Mouse (Mus musculus) liver, embryonic 16.5 days (tissue): ENCODE results near the gene Slc6a14. TPM values are rescaled to one million over a fixed set of nuclear protein-coding genes. Genes with fewer than 3 reads are reported as not detected.

Experiments
- ATAC-seq: fragments of 200-750 bp; cut with Nextera tagmentation; 2 replicates; pipeline ENCODE4 v1.8.0; 2017; ENCODE audit warnings: low read depth, mild to moderate bottlenecking, moderate number of reproducible peaks, moderate library complexity
- H3K27ac ChIP-seq: fragments of 300-500 bp; sonication (generic); 2 replicates; pipeline ENCODE4 v1.5.1; 2014; ENCODE audit warnings: mild to moderate bottlenecking, low read length
- H3K27me3 ChIP-seq: fragments of 300-500 bp; sonication (generic); 2 replicates; pipeline ENCODE4 v1.6.1; 2014; ENCODE audit warnings: low read depth, low read length, mixed read lengths; ENCODE audit not compliant: control insufficient read depth, insufficient read depth
- H3K36me3 ChIP-seq: fragments of 300-500 bp; sonication (generic); 2 replicates; pipeline ENCODE4 v1.6.1; 2014; ENCODE audit warnings: mild to moderate bottlenecking; ENCODE audit not compliant: control insufficient read depth, insufficient read depth
- H3K4me1 ChIP-seq: fragments of 300-500 bp; sonication (generic); 2 replicates; pipeline ENCODE4 v1.6.1; 2014; ENCODE audit warnings: low read depth, low read length, mixed read lengths; ENCODE audit not compliant: control insufficient read depth
- H3K4me2 ChIP-seq: fragments of 300-500 bp; sonication (generic); 2 replicates; pipeline ENCODE4 v1.6.1; 2014; ENCODE audit warnings: low read depth, low read length, mixed read lengths
- H3K4me3 ChIP-seq: fragments of 300-500 bp; sonication (generic); 2 replicates; pipeline ENCODE4 v1.5.1; 2014; ENCODE audit warnings: low read depth, mild to moderate bottlenecking, low read length
- H3K9ac ChIP-seq: fragments of 300-500 bp; sonication (generic); 2 replicates; pipeline ENCODE4 v1.6.1; 2014; ENCODE audit warnings: low read depth, low read length
- H3K9me3 ChIP-seq: fragments of 300-500 bp; sonication (generic); replicated peaks from 2 replicates; pipeline ENCODE4 v1.6.1; 2016; ENCODE audit warnings: low read length; ENCODE audit not compliant: control insufficient read depth
- WGBS: fragments of 180-500 bp; shearing (Covaris S2); extraction: QIAGEN DNeasy Blood & Tissue Kit; methylation state at CpG from one replicate; pipeline ENCODE4 v1.1.7; 2014; ENCODE audit not compliant: insufficient replicate concordance; 5-methylcytosine and 5-hydroxymethylcytosine counted together
- polyA plus RNA-seq: library from polyadenylated mRNA; unstranded; fragments of >200 nt; fragmentation: Nextera tagmentation; extraction: Ambion mirVana; gene quantifications from 2 replicates; pipeline ENCODE4 v1.2.1, GENCODE M21; 2015

The Slc6a14 gene
- polyA plus RNA-seq: not detected in 2 replicates

- no peak within 1 kb of the TSS for H3K4me2 ChIP-seq
- H3K27me3 ChIP-seq: no peaks in the 10 kb centered on the region
- no peak within 1 kb of the TSS for H3K27ac ChIP-seq
- no peak within 1 kb of the TSS for H3K4me3 ChIP-seq
- H3K36me3 ChIP-seq: no peaks in the 10 kb centered on the region
- no peaks in the 10 kb centered on the region for H3K4me1 ChIP-seq
- H3K9ac ChIP-seq: no peak within 1 kb of the TSS
- no peaks in the 10 kb centered on the region for H3K9me3 ChIP-seq
- WGBS: 40% methylated on average over 7 of the region's 7 CpGs
- ATAC-seq: no peak
Observed at GRCm38 (mm10) chrX:21714829-21715228, at the start of gene Slc6a14. Slc6a14 (plus strand) TSS chrX:21714896.

DNA sequence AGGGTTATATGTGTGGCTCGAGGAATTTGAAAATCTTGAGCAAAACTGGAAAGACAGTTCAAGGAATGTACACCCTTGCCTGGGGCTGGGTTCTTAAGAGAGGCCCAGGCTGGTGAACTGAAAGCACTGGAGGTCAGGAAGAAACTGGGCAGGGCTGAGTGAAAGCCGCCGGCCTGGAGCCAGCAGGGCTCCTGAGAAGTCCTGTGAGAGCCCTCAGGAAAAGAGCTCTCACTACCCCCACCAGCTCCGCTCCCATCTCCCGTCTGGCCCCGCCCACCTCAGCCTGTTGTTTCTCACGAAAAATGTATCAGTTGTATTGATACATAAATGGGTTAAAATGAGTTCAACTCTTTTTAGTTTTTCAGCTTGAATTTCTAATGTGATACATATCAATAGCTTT lies 43.8 kb upstream of the Slc6a14 start:
- no peak for ATAC-seq
- H3K4me1 ChIP-seq: no peaks in the 10 kb centered on the region
- no peak overlapping the region for H3K4me2 ChIP-seq
- H3K27ac ChIP-seq: no peak overlapping the region
- no peak overlapping the region for H3K4me3 ChIP-seq
- no peaks in the 10 kb centered on the region for H3K9me3 ChIP-seq
- H3K36me3 ChIP-seq: no peaks in the 10 kb centered on the region
- H3K9ac ChIP-seq: no peak overlapping the region
- WGBS: 29% methylated on average over 7 of the region's 7 CpGs
- no peaks in the 10 kb centered on the region for H3K27me3 ChIP-seq

GRCm38 (mm10) chrX:21695220-21695619 lies 19.5 kb upstream of the Slc6a14 start:
- Histone ChIP-seq H3K4me2 (no peak overlapping the region), H3K4me3 (no peak overlapping the region), H3K4me1 (no peaks in the 10 kb centered on the region), H3K27me3 (no peaks in the 10 kb centered on the region), H3K36me3 (no peaks in the 10 kb centered on the region), H3K9me3 (no peaks in the 10 kb centered on the region), H3K27ac (no peak overlapping the region), H3K9ac (no peak overlapping the region)
- WGBS: 58% methylated on average over 6 of the region's 6 CpGs
- ATAC-seq: no peak

- Histone ChIP-seq H3K4me1 (no peaks in the 10 kb centered on the region), H3K36me3 (no peaks in the 10 kb centered on the region), H3K27ac (no peak overlapping the region), H3K4me3 (no peak overlapping the region), H3K4me2 (no peak overlapping the region), H3K9me3 (no peaks in the 10 kb centered on the region), H3K27me3 (no peaks in the 10 kb centered on the region), H3K9ac (no peak overlapping the region)
- WGBS: 53% methylated on average over 3 of the region's 3 CpGs
- ATAC-seq: no peak
Observed at GRCm38 (mm10) chrX:21695687-21696086, 19.0 kb upstream of the Slc6a14 start.

DNA sequence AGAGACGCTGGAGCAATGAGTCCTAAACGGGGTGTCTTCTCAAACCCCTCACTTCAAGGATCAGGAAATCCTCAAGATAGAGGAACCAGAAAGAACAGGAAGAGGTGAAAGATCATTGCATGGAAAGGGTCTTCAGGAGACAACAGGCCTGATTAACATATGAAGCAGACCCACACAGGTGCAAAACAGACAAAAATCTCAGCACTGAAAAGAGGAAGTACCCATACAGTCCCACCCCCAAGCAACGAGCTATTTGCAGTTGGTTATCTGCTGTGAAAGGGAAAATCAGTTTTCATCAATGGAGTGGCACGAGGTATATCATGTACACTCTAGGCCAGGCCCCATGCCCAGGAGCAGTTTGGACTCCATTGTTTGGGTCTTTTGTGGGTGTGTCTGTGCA lies 13.1 kb upstream of the Slc6a14 start:
- Histone ChIP-seq H3K4me3 (no peak overlapping the region), H3K4me1 (no peaks in the 10 kb centered on the region), H3K27me3 (no peaks in the 10 kb centered on the region), H3K27ac (no peak overlapping the region), H3K9me3 (no peaks in the 10 kb centered on the region), H3K9ac (no peak overlapping the region), H3K36me3 (no peaks in the 10 kb centered on the region), H3K4me2 (no peak overlapping the region)
- ATAC-seq: no peak
- WGBS: 49% methylated on average over 4 of the region's 4 CpGs

DNA sequence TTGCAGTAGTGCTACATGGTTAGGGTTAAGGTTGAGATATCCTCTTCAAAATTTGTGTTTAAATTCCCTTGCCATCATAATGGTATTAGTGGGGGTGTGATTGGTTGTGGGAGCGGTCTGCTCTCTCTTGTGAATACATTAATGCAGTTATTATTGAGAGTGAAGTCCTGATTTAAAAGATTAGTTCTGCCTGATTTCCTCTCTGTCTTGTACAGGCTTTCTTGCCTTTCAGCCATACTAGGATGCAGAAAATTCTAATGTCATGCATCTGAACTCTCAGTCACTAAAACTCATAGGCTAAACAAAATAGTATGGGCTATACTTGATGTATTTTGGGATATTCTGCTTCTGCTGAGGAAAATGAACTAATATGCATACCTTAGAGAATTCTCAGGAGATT lies 10.2 kb upstream of the Slc6a14 start:
- 67% methylated on average over 1 of the region's 1 CpGs for WGBS
- H3K36me3 ChIP-seq: no peaks in the 10 kb centered on the region
- no peak for ATAC-seq
- H3K9me3 ChIP-seq: no peaks in the 10 kb centered on the region
- no peak overlapping the region for H3K9ac ChIP-seq
- H3K27me3 ChIP-seq: no peaks in the 10 kb centered on the region
- no peak overlapping the region for H3K4me3 ChIP-seq
- H3K27ac ChIP-seq: no peak overlapping the region
- H3K4me2 ChIP-seq: no peak overlapping the region
- no peaks in the 10 kb centered on the region for H3K4me1 ChIP-seq

DNA sequence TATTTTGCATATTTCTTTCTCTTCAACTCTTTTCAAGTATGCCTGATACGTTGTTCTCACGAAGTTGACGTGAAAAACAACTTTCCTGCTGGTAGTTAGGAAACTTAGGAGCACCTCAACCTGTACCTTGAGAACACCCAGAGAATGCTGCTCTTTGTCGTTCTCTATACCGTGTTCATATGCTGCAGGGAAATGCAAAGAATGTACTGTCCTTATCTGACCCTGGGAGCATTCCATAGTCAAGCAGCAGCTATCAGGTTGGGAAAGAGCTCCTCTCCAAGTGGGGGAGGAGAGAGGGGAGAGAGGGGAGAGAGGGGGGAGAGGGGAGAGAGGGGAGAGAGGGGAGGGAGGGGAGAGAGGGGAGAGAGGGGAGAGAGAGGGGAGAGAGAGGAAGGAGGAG lies 597 bp downstream of the Slc6a14 start:
- H3K4me3 ChIP-seq: no peak overlapping the region
- H3K27ac ChIP-seq: no peak overlapping the region
- ATAC-seq: no peak
- no peaks in the 10 kb centered on the region for H3K4me1 ChIP-seq
- no peak overlapping the region for H3K9ac ChIP-seq
- no peak overlapping the region for H3K4me2 ChIP-seq
- no peaks in the 10 kb centered on the region for H3K9me3 ChIP-seq
- no peaks in the 10 kb centered on the region for H3K27me3 ChIP-seq
- WGBS: 47% methylated on average over 5 of the region's 5 CpGs
- H3K36me3 ChIP-seq: no peaks in the 10 kb centered on the region

DNA sequence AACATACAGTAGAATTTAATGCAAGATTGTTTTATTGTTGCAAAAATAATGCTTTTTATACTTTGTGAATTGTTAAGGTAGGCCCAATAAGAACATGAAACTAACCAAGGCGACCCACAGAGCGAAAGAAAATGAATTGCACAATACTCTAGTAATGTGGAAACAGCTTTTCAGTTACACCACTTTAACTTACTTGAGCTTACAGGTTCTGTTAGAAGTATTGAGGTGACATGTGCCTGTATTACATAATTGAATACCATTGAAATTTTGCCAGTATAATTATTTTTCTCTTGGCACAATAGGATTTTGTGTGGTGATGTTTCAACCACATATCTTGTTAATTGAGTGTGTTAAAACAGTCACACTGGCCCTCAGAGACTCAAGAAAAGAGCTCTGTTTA lies 2.2 kb downstream of the Slc6a14 start:
- 72% methylated on average over 2 of the region's 2 CpGs for WGBS
- no peak for ATAC-seq

DNA sequence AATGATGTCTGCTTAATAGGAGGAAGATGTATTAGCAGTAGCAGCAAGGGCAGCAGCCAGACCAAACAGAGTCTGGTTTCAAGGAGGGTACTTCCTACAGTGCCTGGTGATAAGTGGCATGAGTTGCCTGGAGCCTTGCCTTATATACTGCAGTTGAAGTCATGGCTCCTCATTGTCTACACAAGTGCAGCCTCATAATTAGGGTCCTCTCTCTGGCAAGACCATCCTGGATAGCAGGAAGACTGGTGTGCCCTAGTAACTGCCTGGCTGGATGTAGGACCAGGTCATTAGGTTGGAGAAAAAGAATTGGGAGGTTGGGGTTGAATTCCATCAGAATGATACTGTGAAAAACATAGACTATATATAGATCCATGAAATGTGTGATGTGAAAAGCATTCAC lies 30.3 kb downstream of the Slc6a14 start, which contains the start of gene Gm28269:
TSS of gene Gm28269 (minus strand) at position 101 of the 400 bp plus-strand sequence.
- no peaks in the 10 kb centered on the region for H3K4me1 ChIP-seq
- H3K27ac ChIP-seq: no peak within 1 kb of the TSS
- no peaks in the 10 kb centered on the region for H3K36me3 ChIP-seq
- no peak for ATAC-seq
- H3K4me2 ChIP-seq: no peak within 1 kb of the TSS
- no peaks in the 10 kb centered on the region for H3K9me3 ChIP-seq
- H3K9ac ChIP-seq: no peak within 1 kb of the TSS
- no peak within 1 kb of the TSS for H3K4me3 ChIP-seq
- H3K27me3 ChIP-seq: no peaks in the 10 kb centered on the region

More for the DNA sequence above, 2.2 kb downstream of the Slc6a14 start:
- Histone ChIP-seq H3K36me3 (no peaks in the 10 kb centered on the region), H3K9me3 (no peaks in the 10 kb centered on the region), H3K9ac (no peak overlapping the region), H3K4me1 (no peaks in the 10 kb centered on the region), H3K27me3 (no peaks in the 10 kb centered on the region), H3K4me2 (no peak overlapping the region), H3K27ac (no peak overlapping the region), H3K4me3 (no peak overlapping the region)
